ENCODE assay signal across 15 mouse cellular contexts in genomic region chr11:103883793-103884192, GRCm38 (mm10).
"Had no signal": no experiment of that assay in that cellular context is flagged by ENCODE, and none has a peak within 500 bp of the region (broad histone marks: within the 10 kb centered on the region; RNA-seq: fewer than 3 reads in every experiment).

No protein-coding gene starts in this region.

- H3K4me2 ChIP-seq: liver, embryonic 13.5 days; lung, embryonic 15.5 days had no signal

- H3K9ac ChIP-seq: limb, embryonic 12.5 days; liver, embryonic 13.5 days; liver, postnatal 0 days; lung, embryonic 15.5 days had no signal

- H3K27me3 ChIP-seq: limb, embryonic 12.5 days; liver, embryonic 13.5 days; lung, embryonic 15.5 days had no signal

- H3K4me3 ChIP-seq: layer of hippocampus, adult 2 months; limb, embryonic 12.5 days; liver, embryonic 13.5 days; lung, embryonic 15.5 days had no signal

- H3K27ac ChIP-seq: liver, embryonic 13.5 days; lung, embryonic 15.5 days; stomach, postnatal 0 days had no signal

- H3K9me3 ChIP-seq: limb, embryonic 12.5 days; liver, embryonic 13.5 days; lung, embryonic 15.5 days had no signal

- H3K4me1 ChIP-seq: liver, embryonic 13.5 days; lung, embryonic 15.5 days had no signal

- DNase-seq: kidney, adult 8-10 months; kidney, postnatal 10 days; kidney, postnatal 4 days; liver; liver, embryonic 13.5 days; liver, postnatal 0 days; lung, postnatal 14 days; thymus, adult 18-20 months; thymus, postnatal 25 days had no signal

- ATAC-seq: inflammation-experienced regulatory T-cells, adult 6 months; intestine, postnatal 0 days; liver, postnatal 0 days had no signal
